Mouse (Mus musculus): Measurements from ENCODE around the gene Bzw2. TPM values are rescaled to one million over a fixed set of nuclear protein-coding genes. Genes with fewer than 3 reads are reported as not detected.

Bzw2 gene
- polyA plus RNA-seq, 1 experiment from 2014 or later: 157 TPM

DNA sequence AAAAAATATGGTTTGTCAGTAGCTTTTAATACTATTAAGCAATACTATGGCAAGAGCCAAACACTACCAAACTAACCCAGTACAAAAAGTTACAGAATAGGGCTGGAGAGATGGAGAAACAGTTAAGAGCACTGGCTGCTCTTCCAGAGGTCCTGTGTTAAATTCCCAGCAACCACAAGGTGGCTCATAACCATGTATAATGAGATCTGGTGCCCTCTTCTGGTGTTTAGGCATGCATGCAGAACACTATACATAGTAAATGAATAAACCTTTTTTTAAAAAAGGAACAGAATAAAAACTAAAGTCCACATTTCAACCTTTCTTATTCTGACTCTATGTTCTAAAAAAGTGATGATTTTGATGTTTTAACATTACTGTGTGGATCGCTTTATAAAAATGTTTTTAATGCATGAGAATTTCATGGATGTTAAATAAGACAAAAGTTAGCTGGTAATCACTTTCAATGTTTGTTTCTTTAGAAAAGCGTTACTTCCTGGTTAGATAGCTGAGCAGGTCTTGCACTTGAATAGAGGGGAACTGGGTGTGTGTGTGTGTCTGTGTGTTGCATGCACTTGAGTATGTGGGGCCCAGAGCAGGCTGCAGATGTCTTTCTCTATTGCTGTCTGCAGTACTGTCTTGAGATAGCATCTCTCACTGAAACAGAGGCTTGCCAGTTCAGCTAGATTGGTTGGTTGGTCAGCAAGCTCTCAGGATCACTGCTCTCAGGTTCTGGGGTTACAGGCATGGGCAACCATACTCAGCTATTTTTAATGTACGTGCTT is 11.5 kb downstream of the Bzw2 start:
- no peak for ATAC-seq (ENCODE audit: low read depth)
- Histone ChIP-seq H3K36me3 (ENCODE audit: control insufficient read depth, insufficient read depth, low read length) (peaks cover 2% of the 10 kb centered on the region; the same call in 1 of the 2 replicates), H3K4me3 (ENCODE audit: low read length) (no peak overlapping the region), H3K4me2 (ENCODE audit: low read depth, low read length) (no peak overlapping the region), H3K9ac (ENCODE audit: low read length) (no peak overlapping the region), H3K4me1 (replicated peaks; ENCODE audit: control insufficient read depth, insufficient read depth, low read length) (0 out of 2 replicates have a peak, but pooled peaks cover 2% of the 10 kb centered on the region), H3K27ac (ENCODE audit: low read length) (no peak overlapping the region), H3K27me3 (ENCODE audit: control insufficient read depth, insufficient read depth, low read depth, low read length) (no peaks in the 10 kb centered on the region), H3K9me3 (ENCODE audit: control insufficient read depth, low read length) (no peaks in the 10 kb centered on the region; the same call in 1 of the 2 replicates)
- 88% methylated on average over 3 of the region's 3 CpGs for WGBS

DNA sequence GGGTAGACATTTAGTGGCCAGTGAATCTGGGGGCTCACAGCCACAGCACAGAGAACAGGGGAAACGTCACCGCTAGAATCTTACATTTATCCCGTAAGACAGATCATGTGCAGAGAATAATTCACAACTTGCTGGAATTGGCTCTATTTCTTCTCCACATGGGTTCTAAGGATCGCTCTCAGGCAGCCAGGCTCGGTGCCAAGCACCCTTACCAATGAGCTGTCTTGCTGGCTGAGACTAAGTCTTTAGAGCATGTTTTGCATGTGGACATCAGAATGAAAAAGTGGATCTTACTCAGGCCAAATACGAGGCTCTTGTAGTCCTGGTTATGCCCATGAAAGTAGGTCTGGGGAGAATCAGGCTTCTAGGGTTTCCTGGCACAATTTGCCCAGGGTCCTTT is 17.5 kb downstream of the Bzw2 start:
- ATAC-seq (ENCODE audit: low read depth): peak; percentile 23; the same call in 1 of the 2 replicates
- H3K36me3 ChIP-seq (ENCODE audit: control insufficient read depth, insufficient read depth, low read length): 0 out of 2 replicates have a peak, but pooled peaks cover 2% of the 10 kb centered on the region
- H3K4me3 ChIP-seq (ENCODE audit: low read length): no peak overlapping the region
- no peaks in the 10 kb centered on the region; the same call in 1 of the 2 replicates for H3K4me1 ChIP-seq (replicated peaks; ENCODE audit: control insufficient read depth, insufficient read depth, low read length)
- H3K4me2 ChIP-seq (ENCODE audit: low read depth, low read length): no peak overlapping the region
- no peak overlapping the region for H3K9ac ChIP-seq (ENCODE audit: low read length)
- H3K27ac ChIP-seq (ENCODE audit: low read length): no peak overlapping the region
- no peaks in the 10 kb centered on the region for H3K9me3 ChIP-seq (ENCODE audit: control insufficient read depth, low read length)
- H3K27me3 ChIP-seq (ENCODE audit: control insufficient read depth, insufficient read depth, low read depth, low read length): no peaks in the 10 kb centered on the region
- 57% methylated on average over 6 of the region's 6 CpGs for WGBS

DNA sequence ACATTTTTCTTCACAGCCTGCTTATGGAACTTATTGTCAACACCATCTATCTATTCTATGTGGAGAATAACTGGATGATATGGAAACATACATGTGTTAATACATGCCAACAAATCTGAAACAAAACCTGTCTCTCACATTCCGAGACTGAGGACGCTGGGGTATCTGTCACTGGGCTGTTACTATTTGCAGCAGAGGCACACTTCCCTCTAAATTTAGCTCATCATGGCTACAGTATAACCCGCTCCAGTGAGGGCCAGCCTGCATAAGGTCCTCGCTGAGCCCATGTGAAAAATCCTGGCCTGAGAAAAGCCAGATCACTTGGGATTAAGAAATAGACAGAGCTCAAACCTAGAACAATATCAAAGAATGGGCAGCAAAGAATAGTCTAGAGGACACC is 20.7 kb downstream of the Bzw2 start:
- H3K4me1 ChIP-seq (replicated peaks; ENCODE audit: control insufficient read depth, insufficient read depth, low read length): no peaks in the 10 kb centered on the region; the same call in 1 of the 2 replicates
- no peak overlapping the region for H3K4me3 ChIP-seq (ENCODE audit: low read length)
- H3K36me3 ChIP-seq (ENCODE audit: control insufficient read depth, insufficient read depth, low read length): 0 out of 2 replicates have a peak, but pooled peaks cover 2% of the 10 kb centered on the region
- H3K9ac ChIP-seq (ENCODE audit: low read length): no peak overlapping the region
- no peaks in the 10 kb centered on the region for H3K27me3 ChIP-seq (ENCODE audit: control insufficient read depth, insufficient read depth, low read depth, low read length)
- ATAC-seq (ENCODE audit: low read depth): no peak
- H3K4me2 ChIP-seq (ENCODE audit: low read depth, low read length): no peak overlapping the region
- 89% methylated on average over 4 of the region's 4 CpGs for WGBS
- no peaks in the 10 kb centered on the region for H3K9me3 ChIP-seq (ENCODE audit: control insufficient read depth, low read length)
- H3K27ac ChIP-seq (ENCODE audit: low read length): no peak overlapping the region

DNA sequence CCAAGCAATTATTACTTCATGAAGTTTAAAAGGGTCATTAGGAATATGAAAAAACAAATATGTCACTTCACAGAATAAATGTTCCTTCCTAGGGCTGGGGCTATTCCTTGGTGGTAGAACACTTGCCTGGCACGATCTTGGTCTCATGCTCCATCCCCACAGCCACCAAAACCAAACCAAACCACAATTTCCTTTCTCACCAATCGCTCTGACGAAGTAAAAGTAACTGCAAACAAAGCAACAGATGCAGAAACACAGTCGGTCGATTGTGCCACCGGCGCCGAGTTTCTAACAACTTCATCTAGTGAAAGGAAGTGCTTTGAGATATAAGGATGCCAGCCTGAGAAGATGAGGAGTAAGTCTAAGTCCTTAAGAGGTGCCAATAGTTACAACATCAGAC is 21.6 kb downstream of the Bzw2 start:
- ATAC-seq (ENCODE audit: low read depth): no peak
- no peak overlapping the region for H3K9ac ChIP-seq (ENCODE audit: low read length)
- 95% methylated on average over 8 of the region's 8 CpGs for WGBS
- H3K4me3 ChIP-seq (ENCODE audit: low read length): no peak overlapping the region
- 0 out of 2 replicates have a peak, but pooled peaks cover 2% of the 10 kb centered on the region for H3K36me3 ChIP-seq (ENCODE audit: control insufficient read depth, insufficient read depth, low read length)
- no peak overlapping the region for H3K4me2 ChIP-seq (ENCODE audit: low read depth, low read length)
- H3K27me3 ChIP-seq (ENCODE audit: control insufficient read depth, insufficient read depth, low read depth, low read length): no peaks in the 10 kb centered on the region
- no peaks in the 10 kb centered on the region for H3K9me3 ChIP-seq (ENCODE audit: control insufficient read depth, low read length)
- no peak overlapping the region for H3K27ac ChIP-seq (ENCODE audit: low read length)
- H3K4me1 ChIP-seq (replicated peaks; ENCODE audit: control insufficient read depth, insufficient read depth, low read length): no peaks in the 10 kb centered on the region; the same call in 1 of the 2 replicates

DNA sequence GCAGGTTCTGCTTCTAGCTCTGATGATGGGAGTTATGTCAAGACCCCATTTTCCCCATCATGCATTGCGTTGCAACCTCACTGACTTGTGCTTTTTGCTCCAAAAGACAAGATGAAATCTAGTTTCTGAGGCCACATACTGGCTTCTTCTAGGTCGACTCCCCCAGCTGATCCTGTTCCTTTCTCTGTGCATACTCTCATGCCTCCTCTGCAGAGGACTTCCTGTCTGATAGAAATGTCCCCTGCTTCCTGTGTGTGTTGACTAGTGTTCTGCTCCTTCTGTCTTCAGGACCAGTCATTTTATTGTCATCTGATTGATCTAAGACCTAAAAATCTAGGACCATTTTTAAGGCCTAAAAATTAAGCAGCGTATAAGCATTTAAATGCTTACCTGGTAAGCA is 22.5 kb downstream of the Bzw2 start:
- ATAC-seq (ENCODE audit: low read depth): no peak
- Histone ChIP-seq H3K4me2 (ENCODE audit: low read depth, low read length) (no peak overlapping the region), H3K4me1 (replicated peaks; ENCODE audit: control insufficient read depth, insufficient read depth, low read length) (no peaks in the 10 kb centered on the region; the same call in 1 of the 2 replicates), H3K27me3 (ENCODE audit: control insufficient read depth, insufficient read depth, low read depth, low read length) (no peaks in the 10 kb centered on the region), H3K9me3 (ENCODE audit: control insufficient read depth, low read length) (no peaks in the 10 kb centered on the region), H3K27ac (ENCODE audit: low read length) (no peak overlapping the region), H3K4me3 (ENCODE audit: low read length) (no peak overlapping the region), H3K9ac (ENCODE audit: low read length) (no peak overlapping the region), H3K36me3 (ENCODE audit: control insufficient read depth, insufficient read depth, low read length) (0 out of 2 replicates have a peak, but pooled peaks cover 2% of the 10 kb centered on the region)
- WGBS: 83% methylated on average over 3 of the region's 3 CpGs

DNA sequence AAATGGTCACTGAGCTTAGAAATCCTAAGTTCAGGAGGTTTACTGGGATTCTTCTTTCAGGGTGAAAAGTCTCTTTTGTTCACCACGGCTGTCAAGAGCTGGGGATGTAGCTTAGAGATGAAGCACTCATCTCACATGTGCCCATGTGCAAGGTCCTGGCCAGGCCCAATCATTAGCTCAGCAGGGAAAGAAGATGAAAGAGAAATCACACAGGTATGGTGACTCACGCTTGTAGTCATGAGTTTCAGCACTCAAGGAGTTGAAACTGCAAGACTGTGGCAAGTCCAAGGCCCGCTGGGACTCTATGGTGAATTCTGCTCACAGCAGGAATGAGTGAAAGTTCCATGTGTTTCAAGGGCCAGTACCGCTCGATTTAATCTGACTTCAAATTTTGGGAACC is 23.8 kb downstream of the Bzw2 start:
- Histone ChIP-seq H3K4me2 (ENCODE audit: low read depth, low read length) (no peak overlapping the region), H3K27ac (ENCODE audit: low read length) (no peak overlapping the region), H3K4me1 (replicated peaks; ENCODE audit: control insufficient read depth, insufficient read depth, low read length) (no peaks in the 10 kb centered on the region), H3K9ac (ENCODE audit: low read length) (no peak overlapping the region), H3K27me3 (ENCODE audit: control insufficient read depth, insufficient read depth, low read depth, low read length) (no peaks in the 10 kb centered on the region), H3K36me3 (ENCODE audit: control insufficient read depth, insufficient read depth, low read length) (peaks cover 9% of the 10 kb centered on the region), H3K9me3 (ENCODE audit: control insufficient read depth, low read length) (peaks cover 3% of the 10 kb centered on the region), H3K4me3 (ENCODE audit: low read length) (no peak overlapping the region)
- no peak for ATAC-seq (ENCODE audit: low read depth)
- 90% methylated on average over 5 of the region's 5 CpGs for WGBS

DNA sequence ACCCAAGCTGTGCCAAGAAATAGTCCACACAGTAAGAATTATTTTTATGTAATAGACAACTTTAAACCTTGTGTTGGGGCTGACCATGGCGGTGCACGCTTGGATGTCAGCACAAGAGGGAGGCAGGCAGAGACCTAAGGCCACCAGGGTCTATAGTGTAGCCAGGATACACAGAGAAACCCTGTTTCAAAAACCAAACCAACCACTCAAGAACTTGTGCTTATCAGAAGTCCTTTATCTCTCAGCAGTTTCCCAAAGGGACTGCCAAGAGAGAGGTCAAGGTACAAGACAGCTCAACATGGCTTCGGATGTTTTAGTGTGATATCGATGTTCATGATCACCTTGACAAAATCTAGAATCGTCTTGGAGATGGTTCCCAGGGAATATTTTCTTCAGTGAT is 24.3 kb downstream of the Bzw2 start:
- H3K27me3 ChIP-seq (ENCODE audit: control insufficient read depth, insufficient read depth, low read depth, low read length): no peaks in the 10 kb centered on the region
- no peak overlapping the region for H3K4me2 ChIP-seq (ENCODE audit: low read depth, low read length)
- WGBS: 89% methylated on average over 5 of the region's 5 CpGs
- H3K4me1 ChIP-seq (replicated peaks; ENCODE audit: control insufficient read depth, insufficient read depth, low read length): no peaks in the 10 kb centered on the region
- H3K9ac ChIP-seq (ENCODE audit: low read length): no peak overlapping the region
- no peak overlapping the region for H3K4me3 ChIP-seq (ENCODE audit: low read length)
- peaks cover 3% of the 10 kb centered on the region for H3K9me3 ChIP-seq (ENCODE audit: control insufficient read depth, low read length)
- peaks cover 10% of the 10 kb centered on the region for H3K36me3 ChIP-seq (ENCODE audit: control insufficient read depth, insufficient read depth, low read length)
- no peak overlapping the region for H3K27ac ChIP-seq (ENCODE audit: low read length)
- no peak for ATAC-seq (ENCODE audit: low read depth)

DNA sequence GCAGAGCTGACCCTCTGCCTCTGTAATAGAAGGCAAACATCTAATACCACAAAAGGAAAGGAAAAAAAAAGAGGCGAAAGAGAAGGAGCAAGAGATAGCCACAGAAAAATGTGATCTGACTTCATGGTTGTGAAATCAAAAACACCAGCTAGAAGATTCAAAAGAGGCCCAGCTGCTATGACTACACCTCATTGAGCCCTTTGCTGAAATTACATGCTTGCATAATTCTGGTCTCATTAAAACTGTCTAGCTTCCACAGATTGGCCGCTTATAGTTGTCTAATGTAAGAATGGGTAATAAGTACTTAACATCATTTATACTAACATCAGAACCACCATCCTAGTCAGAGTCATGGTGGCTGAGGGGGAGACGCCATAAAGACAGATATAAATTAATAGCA is 25.2 kb downstream of the Bzw2 start:
- Histone ChIP-seq H3K4me2 (ENCODE audit: low read depth, low read length) (no peak overlapping the region), H3K27ac (ENCODE audit: low read length) (no peak overlapping the region), H3K36me3 (ENCODE audit: control insufficient read depth, insufficient read depth, low read length) (peaks cover 10% of the 10 kb centered on the region), H3K27me3 (ENCODE audit: control insufficient read depth, insufficient read depth, low read depth, low read length) (no peaks in the 10 kb centered on the region), H3K4me3 (ENCODE audit: low read length) (no peak overlapping the region), H3K9me3 (ENCODE audit: control insufficient read depth, low read length) (peaks cover 3% of the 10 kb centered on the region), H3K9ac (ENCODE audit: low read length) (no peak overlapping the region), H3K4me1 (replicated peaks; ENCODE audit: control insufficient read depth, insufficient read depth, low read length) (no peaks in the 10 kb centered on the region)
- 87% methylated on average over 3 of the region's 3 CpGs for WGBS
- no peak for ATAC-seq (ENCODE audit: low read depth)

DNA sequence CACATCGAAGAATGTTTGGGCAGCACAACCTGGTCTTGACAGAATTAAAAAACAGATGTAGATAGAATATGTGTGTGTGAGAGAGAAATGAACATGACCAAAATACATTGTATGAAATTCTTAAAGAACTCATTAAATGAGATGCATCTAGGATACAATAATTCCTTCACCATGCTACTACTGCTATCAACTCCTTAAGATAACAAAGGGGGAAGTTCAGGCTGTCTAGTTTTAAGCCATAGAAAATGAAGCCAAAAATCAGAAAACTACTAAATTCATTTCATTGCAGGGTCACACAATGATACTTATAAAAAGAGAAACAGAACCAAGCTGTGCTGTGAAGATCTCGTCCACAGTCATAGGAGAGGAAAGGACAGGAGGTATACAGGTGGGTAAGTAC is 25.6 kb downstream of the Bzw2 start:
- peaks cover 3% of the 10 kb centered on the region for H3K9me3 ChIP-seq (ENCODE audit: control insufficient read depth, low read length)
- no peak overlapping the region for H3K27ac ChIP-seq (ENCODE audit: low read length)
- no peak for ATAC-seq (ENCODE audit: low read depth)
- no peaks in the 10 kb centered on the region for H3K4me1 ChIP-seq (replicated peaks; ENCODE audit: control insufficient read depth, insufficient read depth, low read length)
- WGBS: 91% methylated on average over 2 of the region's 2 CpGs
- H3K9ac ChIP-seq (ENCODE audit: low read length): no peak overlapping the region
- no peak overlapping the region for H3K4me2 ChIP-seq (ENCODE audit: low read depth, low read length)
- no peaks in the 10 kb centered on the region for H3K27me3 ChIP-seq (ENCODE audit: control insufficient read depth, insufficient read depth, low read depth, low read length)
- H3K4me3 ChIP-seq (ENCODE audit: low read length): no peak overlapping the region
- peaks cover 10% of the 10 kb centered on the region for H3K36me3 ChIP-seq (ENCODE audit: control insufficient read depth, insufficient read depth, low read length)
